Mouse (Mus musculus): ENCODE measurements at regions not wholly inside any gene's neighbourhood (a gene's known extent, or its start where the extent isn't known, plus 50 kb on each side); places are given as distances from the start of the nearest gene placed in this dataset.
A peak's percentile ranks its signal among the peaks of the same experiment; 100 is the strongest.

- Histone ChIP-seq H3K27ac (ENCODE audit: low read depth, low read length) (no peak overlapping the region; the same call in 1 of the 2 replicates), H3K36me3 (ENCODE audit: insufficient read depth) (no peaks in the 10 kb centered on the region), H3K4me1 (ENCODE audit: insufficient read depth) (no peaks in the 10 kb centered on the region), H3K9me3 (ENCODE audit: low read length) (no peaks in the 10 kb centered on the region), H3K4me3 (ENCODE audit: low read depth, low read length) (no peak overlapping the region), H3K27me3 (ENCODE audit: insufficient read depth, low read length) (no peaks in the 10 kb centered on the region), H3K4me2 (ENCODE audit: low read depth) (no peak overlapping the region), H3K9ac (no peak overlapping the region)
- DNase-seq (peak; percentile 68), ATAC-seq (peak; percentile 78)
- no peak for TF ChIP-seq CTCF (IDR thresholded peaks at IDR 0.05; ENCODE audit: low read depth)
- WGBS = 33% methylated on average over 5 of the region's 5 CpGs
These were observed 1208.9 kb upstream of the G6pd2 start for GRCm38 (mm10) chr5:60599460-60600299.

- Histone ChIP-seq H3K36me3 (ENCODE audit: insufficient read depth) (no peaks in the 10 kb centered on the region), H3K4me1 (ENCODE audit: insufficient read depth) (no peaks in the 10 kb centered on the region), H3K27me3 (ENCODE audit: insufficient read depth, low read length) (no peaks in the 10 kb centered on the region), H3K4me2 (ENCODE audit: low read depth) (no peak overlapping the region), H3K9ac (no peak overlapping the region), H3K9me3 (ENCODE audit: low read length) (no peaks in the 10 kb centered on the region), H3K27ac (ENCODE audit: low read depth, low read length) (peak overlapping the region; percentile 30; the same call in 1 of the 2 replicates), H3K4me3 (ENCODE audit: low read depth, low read length) (no peak overlapping the region)
- no peak for TF ChIP-seq CTCF (IDR thresholded peaks at IDR 0.05; ENCODE audit: low read depth)
- DNase-seq (no peak), ATAC-seq (no peak)
- WGBS = 38% methylated on average over 5 of the region's 5 CpGs
These were observed 1208.3 kb upstream of the G6pd2 start for GRCm38 (mm10) chr5:60600300-60600648.

DNA sequence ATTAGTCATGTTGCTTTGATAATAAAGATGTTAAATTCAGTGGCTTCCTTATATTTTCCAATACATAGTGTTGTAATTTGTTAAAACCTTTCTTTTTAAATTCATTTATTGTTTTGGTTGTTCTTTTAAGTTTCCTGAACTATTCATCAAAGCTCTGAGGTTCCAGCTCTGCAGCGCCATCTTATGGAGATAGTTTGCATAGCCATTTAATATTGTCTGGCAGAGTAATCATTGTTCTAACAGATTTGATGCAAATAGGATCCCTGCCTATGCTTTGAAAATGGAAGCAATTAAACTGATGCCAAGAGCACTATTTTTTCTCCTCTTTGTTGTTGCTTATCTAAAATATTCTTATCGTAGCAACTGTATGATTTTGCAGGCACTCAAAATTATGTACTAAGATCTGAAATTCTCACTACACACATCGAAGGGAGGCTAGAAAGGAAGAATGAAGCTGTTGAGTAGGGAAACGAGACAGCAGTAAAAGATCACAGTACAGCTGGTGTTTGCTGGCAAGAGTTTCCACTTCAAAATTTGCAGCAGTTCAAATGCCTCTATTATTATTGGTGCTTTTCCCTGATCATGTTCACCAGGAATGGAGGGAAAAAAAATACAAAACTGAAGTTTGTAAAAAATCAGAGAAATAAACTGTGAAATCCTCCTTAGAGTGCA lies 1199.5 kb upstream of the G6pd2 start:
- Histone ChIP-seq H3K9me3 (ENCODE audit: low read length) (no peaks in the 10 kb centered on the region), H3K4me2 (ENCODE audit: low read depth) (peak overlapping the region; percentile 13; the same call in 1 of the 2 replicates), H3K27me3 (ENCODE audit: insufficient read depth, low read length) (no peaks in the 10 kb centered on the region), H3K9ac (peak overlapping the region; percentile 22; the same call in 1 of the 2 replicates), H3K4me1 (ENCODE audit: insufficient read depth) (no peaks in the 10 kb centered on the region), H3K27ac (ENCODE audit: low read depth, low read length) (peak overlapping the region; percentile 76), H3K36me3 (ENCODE audit: insufficient read depth) (no peaks in the 10 kb centered on the region), H3K4me3 (ENCODE audit: low read depth, low read length) (peak overlapping the region; percentile 4; the same call in 1 of the 2 replicates)
- ATAC-seq (peak; percentile 78), DNase-seq (peak; percentile 94)
- 12% methylated on average over 4 of the region's 4 CpGs for WGBS
- peak; percentile 81 for TF ChIP-seq CTCF (IDR thresholded peaks at IDR 0.05; ENCODE audit: low read depth)

Data from forebrain, postnatal 0 days (tissue).